Mouse (Mus musculus) liver, embryonic 13.5 days (tissue): Measurements from ENCODE around the gene Lrrfip2. TPM values are rescaled to one million over a fixed set of nuclear protein-coding genes. Genes with fewer than 3 reads are reported as not detected.

Experiments used
- ATAC-seq: fragments of 200-750 bp; cut with Nextera tagmentation; 2 replicates; pipeline ENCODE4 v1.8.0; 2017; ENCODE audit warnings: low read depth, mild to moderate bottlenecking, moderate number of reproducible peaks, moderate library complexity
- DNase-seq: peaks from one replicate; pipeline ENCODE4 v3.0.0; 2022
- H3K27ac ChIP-seq: fragments of 300-500 bp; sonication (generic); 2 replicates; pipeline ENCODE4 v1.5.1; 2015; ENCODE audit warnings: moderate library complexity, mild to moderate bottlenecking, inconsistent platforms
- H3K27me3 ChIP-seq: fragments of 300-500 bp; sonication (generic); 2 replicates; pipeline ENCODE4 v1.6.1; 2015; ENCODE audit warnings: mild to moderate bottlenecking, inconsistent platforms
- H3K36me3 ChIP-seq: fragments of 300-500 bp; sonication (generic); 2 replicates; pipeline ENCODE4 v1.6.1; 2015; ENCODE audit warnings: mild to moderate bottlenecking, inconsistent platforms
- H3K4me1 ChIP-seq: fragments of 300-500 bp; sonication (generic); replicated peaks from 2 replicates; pipeline ENCODE4 v1.6.1; 2015; ENCODE audit warnings: inconsistent platforms
- H3K4me2 ChIP-seq: fragments of 300-500 bp; sonication (generic); 2 replicates; pipeline ENCODE4 v1.6.1; 2015; ENCODE audit warnings: inconsistent platforms, mild to moderate bottlenecking, moderate library complexity
- H3K4me3 ChIP-seq: fragments of 300-500 bp; sonication (generic); replicated peaks from 2 replicates; pipeline ENCODE4 v1.5.1; 2015; ENCODE audit warnings: mild to moderate bottlenecking, inconsistent platforms
- H3K9ac ChIP-seq: fragments of 300-500 bp; sonication (generic); 2 replicates; pipeline ENCODE4 v1.6.1; 2015; ENCODE audit warnings: mild to moderate bottlenecking, inconsistent platforms
- H3K9me3 ChIP-seq: fragments of 300-500 bp; sonication (generic); replicated peaks from 2 replicates; pipeline ENCODE4 v1.6.1; 2016; ENCODE audit warnings: inconsistent platforms
- WGBS: fragments of 180-500 bp; shearing (Covaris S2); methylation state at CpG from one replicate; pipeline ENCODE4 v1.1.7; 2015; ENCODE audit not compliant: insufficient replicate concordance; 5-methylcytosine and 5-hydroxymethylcytosine counted together
- polyA plus RNA-seq: library from polyadenylated mRNA; unstranded; fragments of >200 nt; fragmentation: Nextera tagmentation; extraction: Ambion mirVana; gene quantifications from 2 replicates; pipeline ENCODE4 v1.2.1, GENCODE M21; 2015

The Lrrfip2 gene
- polyA plus RNA-seq, 1 experiment from 2014 or later: 20.8 TPM

- Histone ChIP-seq H3K4me1 (peaks cover 36% of the 10 kb centered on the region), H3K4me3 (no peak overlapping the region), H3K9me3 (no peaks in the 10 kb centered on the region), H3K27me3 (no peaks in the 10 kb centered on the region), H3K4me2 (no peak overlapping the region), H3K9ac (no peak overlapping the region), H3K27ac (no peak overlapping the region), H3K36me3 (no peaks in the 10 kb centered on the region; the same call in 1 of the 2 replicates)
- 72% methylated on average over 1 of the region's 1 CpGs for WGBS
- ATAC-seq (no peak), DNase-seq (no peak)
Observed at GRCm38 (mm10) chr9:111144711-111145110, 27.3 kb downstream of the Lrrfip2 start.

GRCm38 (mm10) chr9:111145497-111146190, 28.3 kb downstream of the Lrrfip2 start:
- Histone ChIP-seq H3K4me1 (peaks cover 35% of the 10 kb centered on the region), H3K4me3 (no peak overlapping the region), H3K9ac (no peak overlapping the region), H3K27me3 (no peaks in the 10 kb centered on the region), H3K9me3 (no peaks in the 10 kb centered on the region), H3K36me3 (no peaks in the 10 kb centered on the region; the same call in 1 of the 2 replicates), H3K4me2 (no peak overlapping the region), H3K27ac (no peak overlapping the region)
- ATAC-seq: no peak
- 70% methylated on average over 3 of the region's 3 CpGs for WGBS
- no peak for DNase-seq

GRCm38 (mm10) chr9:111146216-111146798, 28.9 kb downstream of the Lrrfip2 start:
- Histone ChIP-seq H3K4me3 (no peak overlapping the region), H3K36me3 (no peaks in the 10 kb centered on the region; the same call in 1 of the 2 replicates), H3K27me3 (no peaks in the 10 kb centered on the region), H3K27ac (no peak overlapping the region; the same call in 1 of the 2 replicates), H3K9me3 (no peaks in the 10 kb centered on the region), H3K4me2 (no peak overlapping the region), H3K4me1 (peaks cover 42% of the 10 kb centered on the region), H3K9ac (no peak overlapping the region)
- no peak for DNase-seq
- WGBS: 64% methylated on average over 7 of the region's 7 CpGs
- no peak for ATAC-seq

GRCm38 (mm10) chr9:111148006-111148405, 30.6 kb downstream of the Lrrfip2 start:
- no peak overlapping the region for H3K27ac ChIP-seq
- WGBS: 74% methylated on average over 2 of the region's 2 CpGs
- no peak overlapping the region for H3K4me3 ChIP-seq
- peaks cover 42% of the 10 kb centered on the region for H3K4me1 ChIP-seq
- H3K36me3 ChIP-seq: no peaks in the 10 kb centered on the region; the same call in 1 of the 2 replicates
- no peak overlapping the region for H3K4me2 ChIP-seq
- no peaks in the 10 kb centered on the region for H3K9me3 ChIP-seq
- DNase-seq: no peak
- H3K9ac ChIP-seq: no peak overlapping the region
- no peak for ATAC-seq
- no peaks in the 10 kb centered on the region for H3K27me3 ChIP-seq

GRCm38 (mm10) chr9:111148414-111148813, 31.0 kb downstream of the Lrrfip2 start:
- peaks cover 42% of the 10 kb centered on the region for H3K4me1 ChIP-seq
- no peaks in the 10 kb centered on the region for H3K27me3 ChIP-seq
- DNase-seq (no peak), ATAC-seq (no peak)
- no peaks in the 10 kb centered on the region for H3K9me3 ChIP-seq
- H3K4me2 ChIP-seq: no peak overlapping the region
- 53% methylated on average over 2 of the region's 2 CpGs for WGBS
- no peak overlapping the region for H3K27ac ChIP-seq
- no peak overlapping the region for H3K4me3 ChIP-seq
- no peaks in the 10 kb centered on the region; the same call in 1 of the 2 replicates for H3K36me3 ChIP-seq
- H3K9ac ChIP-seq: no peak overlapping the region

- Histone ChIP-seq H3K4me1 (peaks cover 42% of the 10 kb centered on the region), H3K9me3 (no peaks in the 10 kb centered on the region), H3K4me3 (no peak overlapping the region), H3K36me3 (no peaks in the 10 kb centered on the region), H3K9ac (no peak overlapping the region), H3K27me3 (no peaks in the 10 kb centered on the region), H3K4me2 (no peak overlapping the region), H3K27ac (no peak overlapping the region)
- DNase-seq: no peak
- ATAC-seq: no peak
- WGBS: 43% methylated on average over 5 of the region's 5 CpGs
Observed at GRCm38 (mm10) chr9:111149188-111149945, 32.0 kb downstream of the Lrrfip2 start.

GRCm38 (mm10) chr9:111152314-111152897, 35.0 kb downstream of the Lrrfip2 start:
- H3K27me3 ChIP-seq: no peaks in the 10 kb centered on the region
- no peak for DNase-seq
- 53% methylated on average over 2 of the region's 2 CpGs for WGBS

GRCm38 (mm10) chr9:111153026-111153425, 35.6 kb downstream of the Lrrfip2 start:
- H3K4me3 ChIP-seq: no peak overlapping the region
- WGBS: 78% methylated on average over 3 of the region's 3 CpGs
- H3K27ac ChIP-seq: no peak overlapping the region
- DNase-seq (no peak), ATAC-seq (no peak)
- H3K4me1 ChIP-seq: peaks cover 30% of the 10 kb centered on the region
- no peaks in the 10 kb centered on the region for H3K9me3 ChIP-seq
- H3K9ac ChIP-seq: no peak overlapping the region
- H3K4me2 ChIP-seq: no peak overlapping the region
- H3K36me3 ChIP-seq: no peaks in the 10 kb centered on the region
- no peaks in the 10 kb centered on the region for H3K27me3 ChIP-seq

More at GRCm38 (mm10) chr9:111152314-111152897, 35.0 kb downstream of the Lrrfip2 start:
- Histone ChIP-seq H3K9me3 (no peaks in the 10 kb centered on the region), H3K27ac (no peak overlapping the region), H3K4me1 (peaks cover 31% of the 10 kb centered on the region), H3K4me3 (no peak overlapping the region), H3K4me2 (no peak overlapping the region), H3K36me3 (no peaks in the 10 kb centered on the region), H3K9ac (no peak overlapping the region)
- no peak for ATAC-seq

GRCm38 (mm10) chr9:111155764-111156458, 38.5 kb downstream of the Lrrfip2 start:
- Histone ChIP-seq H3K27ac (no peak overlapping the region), H3K4me1 (peaks cover 8% of the 10 kb centered on the region), H3K9ac (no peak overlapping the region), H3K36me3 (no peaks in the 10 kb centered on the region), H3K9me3 (no peaks in the 10 kb centered on the region), H3K4me3 (no peak overlapping the region), H3K27me3 (no peaks in the 10 kb centered on the region), H3K4me2 (no peak overlapping the region)
- ATAC-seq (no peak), DNase-seq (no peak)
- WGBS: 83% methylated on average over 11 of the region's 11 CpGs

GRCm38 (mm10) chr9:111159562-111159961, 42.2 kb downstream of the Lrrfip2 start:
- Histone ChIP-seq H3K27me3 (no peaks in the 10 kb centered on the region), H3K9me3 (no peaks in the 10 kb centered on the region), H3K27ac (no peak overlapping the region), H3K9ac (no peak overlapping the region), H3K4me1 (0 out of 2 replicates have a peak, but pooled peaks cover 3% of the 10 kb centered on the region), H3K4me2 (no peak overlapping the region), H3K36me3 (peaks cover 6% of the 10 kb centered on the region; the same call in 1 of the 2 replicates), H3K4me3 (no peak overlapping the region)
- 86% methylated on average over 1 of the region's 1 CpGs for WGBS
- no peak for DNase-seq
- no peak for ATAC-seq
